9 mouse cellular contexts compared by ENCODE assay signal in the genomic region with DNA sequence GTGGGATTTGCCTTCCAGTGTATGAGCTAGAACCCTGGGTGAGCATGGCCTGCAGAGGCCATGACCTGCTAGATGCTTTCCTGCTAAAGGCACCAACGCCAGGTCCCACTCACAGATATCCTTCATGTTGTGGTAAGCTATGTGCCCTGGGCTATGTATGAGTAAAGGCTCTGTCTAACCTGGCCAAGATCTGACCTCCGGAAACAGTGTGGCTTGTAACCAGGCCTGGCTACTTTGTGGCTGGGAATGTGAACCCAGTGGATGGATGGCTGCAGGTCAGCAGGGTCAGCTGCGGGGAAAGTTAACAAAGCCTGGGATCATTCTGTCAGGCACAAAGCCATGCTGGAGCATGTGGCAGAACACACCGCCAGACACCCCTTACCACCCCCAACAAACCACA. TPM values are rescaled to one million over a fixed set of nuclear protein-coding genes. Genes with fewer than 3 reads are reported as not detected.
DNase-seq lines count a peak whose midpoint lies in the region; ATAC-seq and TF ChIP-seq lines count a peak whose summit lies in the region.
"Had no signal": no experiment of that assay in that cellular context is flagged by ENCODE, and none has a peak within 500 bp of the region (broad histone marks: within the 10 kb centered on the region; RNA-seq: fewer than 3 reads in every experiment).

No protein-coding gene starts in this region.

- 0 out of 2 replicates have a peak overlapping the region, but pooled peaks have one; percentile 24 for H3K27ac ChIP-seq in kidney, embryonic 14.5 days (ENCODE audit: low read depth, low read length)
- H3K27ac ChIP-seq in kidney, adult 2 months (ENCODE audit: insufficient read depth, low read depth, low read length): no peak overlapping the region
- H3K27ac ChIP-seq in hindbrain, embryonic 12.5 days: peak overlapping the region; percentile 80
- H3K27ac ChIP-seq in midbrain, embryonic 16.5 days (ENCODE audit: low read length): peak overlapping the region; percentile 58; the same call in 1 of the 2 replicates

- 33% methylated on average over 4 of the region's 4 CpGs for whole genome bisulfite sequencing in kidney, embryonic 14.5 days
- WGBS in kidney, adult 2 months: 36% methylated on average over 4 of the region's 4 CpGs
- WGBS in hindbrain, embryonic 12.5 days: 14% methylated on average over 4 of the region's 4 CpGs
- 23% methylated on average over 4 of the region's 4 CpGs for WGBS in midbrain, embryonic 16.5 days

- no peak overlapping the region for H3K4me3 ChIP-seq in kidney, embryonic 14.5 days (ENCODE audit: low read length)
- no peak overlapping the region for H3K4me3 ChIP-seq in kidney, adult 2 months (ENCODE audit: insufficient read depth, low read depth, low read length)
- H3K4me3 ChIP-seq in hindbrain, embryonic 12.5 days: no peak overlapping the region
- no peak overlapping the region for H3K4me3 ChIP-seq in midbrain, embryonic 16.5 days (ENCODE audit: low read depth, low read length)
- H3K4me3 ChIP-seq: myocyte had no signal

- H3K4me2 ChIP-seq in kidney, embryonic 14.5 days (replicated peaks; ENCODE audit: low read depth, low read length): no peak overlapping the region
- no peak overlapping the region for H3K4me2 ChIP-seq in hindbrain, embryonic 12.5 days (replicated peaks)
- no peak overlapping the region for H3K4me2 ChIP-seq in midbrain, embryonic 16.5 days (ENCODE audit: low read length)

- no peaks in the 10 kb centered on the region for H3K27me3 ChIP-seq in kidney, embryonic 14.5 days (ENCODE audit: control insufficient read depth, insufficient read depth, low read length)
- no peaks in the 10 kb centered on the region for H3K27me3 ChIP-seq in kidney, adult 2 months (replicated peaks; ENCODE audit: control insufficient read depth, insufficient read depth, low read length)
- no peaks in the 10 kb centered on the region for H3K27me3 ChIP-seq in hindbrain, embryonic 12.5 days
- no peaks in the 10 kb centered on the region for H3K27me3 ChIP-seq in midbrain, embryonic 16.5 days (ENCODE audit: control insufficient read depth, insufficient read depth, low read depth, low read length)

- no peak for ATAC-seq in kidney, embryonic 14.5 days (ENCODE audit: low FRiP score, low TSS enrichment)
- ATAC-seq in hindbrain, embryonic 12.5 days (ENCODE audit: low FRiP score): no peak
- no peak for ATAC-seq in midbrain, embryonic 16.5 days

- no peak for TF ChIP-seq POLR2A in kidney, adult 2 months (IDR thresholded peaks at IDR 0.05; ENCODE audit: low read depth, low read length)

- DNase-seq in kidney, adult 2 months: no peak
- DNase-seq in embryo, embryonic 10.5 days (ENCODE audit: low spot score): peak; percentile 79
- no peak for DNase-seq in thymus, postnatal 14 days
- no peak for DNase-seq in cerebellum, postnatal 25 days
- DNase-seq: right cerebral cortex, postnatal 4 days had no signal

- no peak for TF ChIP-seq CTCF in kidney, adult 2 months (conservative IDR thresholded peaks at IDR 0.05; ENCODE audit: insufficient read depth, insufficient read length, low read depth, low read length)

- H3K4me1 ChIP-seq in kidney, embryonic 14.5 days (ENCODE audit: control insufficient read depth, insufficient read depth, low read length): peaks cover 19% of the 10 kb centered on the region
- H3K4me1 ChIP-seq in kidney, adult 2 months (ENCODE audit: control insufficient read depth, insufficient read depth, low read length): peaks cover 13% of the 10 kb centered on the region; the same call in 1 of the 2 replicates
- peaks cover 28% of the 10 kb centered on the region for H3K4me1 ChIP-seq in hindbrain, embryonic 12.5 days
- peaks cover 10% of the 10 kb centered on the region for H3K4me1 ChIP-seq in midbrain, embryonic 16.5 days (ENCODE audit: control insufficient read depth, insufficient read depth, low read length)

- peaks cover 51% of the 10 kb centered on the region for H3K36me3 ChIP-seq in kidney, embryonic 14.5 days (ENCODE audit: control insufficient read depth, insufficient read depth, low read length)
- no peaks in the 10 kb centered on the region for H3K36me3 ChIP-seq in kidney, adult 2 months (ENCODE audit: control insufficient read depth, insufficient read depth, low read length)
- peaks cover 48% of the 10 kb centered on the region for H3K36me3 ChIP-seq in hindbrain, embryonic 12.5 days
- H3K36me3 ChIP-seq in midbrain, embryonic 16.5 days (ENCODE audit: control insufficient read depth, insufficient read depth, low read length): peaks cover 19% of the 10 kb centered on the region

- peak overlapping the region; percentile 8; the same call in 1 of the 2 replicates for H3K9ac ChIP-seq in kidney, embryonic 14.5 days (ENCODE audit: low read depth, low read length)
- peak overlapping the region; percentile 51 for H3K9ac ChIP-seq in hindbrain, embryonic 12.5 days
- peak overlapping the region; percentile 42; the same call in 1 of the 2 replicates for H3K9ac ChIP-seq in midbrain, embryonic 16.5 days (ENCODE audit: low read depth, low read length)

- no peaks in the 10 kb centered on the region for H3K9me3 ChIP-seq in kidney, embryonic 14.5 days (ENCODE audit: control insufficient read depth, low read length)
- no peaks in the 10 kb centered on the region for H3K9me3 ChIP-seq in hindbrain, embryonic 12.5 days (replicated peaks)
- H3K9me3 ChIP-seq in midbrain, embryonic 16.5 days (replicated peaks; ENCODE audit: control insufficient read depth, low read length, poor library complexity, severe bottlenecking): no peaks in the 10 kb centered on the region

RNA-seq across cellular contexts. Expression of gene Wfikkn1, which starts 1.0 kb away (rescaled TPM):
- 0.99 and 1.2 TPM in 2 replicates for polyA plus RNA-seq in kidney, embryonic 14.5 days (2014; fragmentation: Nextera tagmentation; extraction: Ambion mirVana)
- polyA plus RNA-seq in kidney, adult 2 months (2012; rRNA removed): 0.31 and 0.42 TPM in 2 replicates
- 0.29 and 0.90 TPM in 2 replicates for polyA plus RNA-seq in hindbrain, embryonic 12.5 days (2016; fragmentation: Nextera tagmentation; extraction: Ambion mirVana)
- polyA plus RNA-seq in midbrain, embryonic 16.5 days (2015; fragmentation: Nextera tagmentation; extraction: Ambion mirVana): 0.45 and 0.52 TPM in 2 replicates

RNA-seq across cellular contexts. Expression of gene Mettl26, which starts 6.8 kb away (rescaled TPM):
- polyA plus RNA-seq in kidney, embryonic 14.5 days (2014; fragmentation: Nextera tagmentation; extraction: Ambion mirVana): 83.9 and 85.3 TPM in 2 replicates
- 509 and 656 TPM in 2 replicates for polyA plus RNA-seq in kidney, adult 2 months (2012; rRNA removed)
- polyA plus RNA-seq in hindbrain, embryonic 12.5 days (2016; fragmentation: Nextera tagmentation; extraction: Ambion mirVana): 48.7 and 53.2 TPM in 2 replicates
- 62.2 and 63.5 TPM in 2 replicates for polyA plus RNA-seq in midbrain, embryonic 16.5 days (2015; fragmentation: Nextera tagmentation; extraction: Ambion mirVana)

RNA-seq across cellular contexts. Expression of gene Mcrip2, which starts 13.1 kb away (rescaled TPM):
- polyA plus RNA-seq in kidney, embryonic 14.5 days (2014; fragmentation: Nextera tagmentation; extraction: Ambion mirVana): 40.0 and 41.4 TPM in 2 replicates
- polyA plus RNA-seq in kidney, adult 2 months (2012; rRNA removed): 258 and 286 TPM in 2 replicates
- polyA plus RNA-seq in hindbrain, embryonic 12.5 days (2016; fragmentation: Nextera tagmentation; extraction: Ambion mirVana): 6.2 and 6.3 TPM in 2 replicates
- polyA plus RNA-seq in midbrain, embryonic 16.5 days (2015; fragmentation: Nextera tagmentation; extraction: Ambion mirVana): 18.0 and 25.3 TPM in 2 replicates

RNA-seq across cellular contexts. Expression of gene Wdr90, which starts 20.4 kb away (rescaled TPM):
- 21.4 and 27.5 TPM in 2 replicates for polyA plus RNA-seq in kidney, embryonic 14.5 days (2014; fragmentation: Nextera tagmentation; extraction: Ambion mirVana)
- 23.8 and 25.5 TPM in 2 replicates for polyA plus RNA-seq in kidney, adult 2 months (2012; rRNA removed)
- polyA plus RNA-seq in hindbrain, embryonic 12.5 days (2016; fragmentation: Nextera tagmentation; extraction: Ambion mirVana): 30.0 and 31.2 TPM in 2 replicates
- polyA plus RNA-seq in midbrain, embryonic 16.5 days (2015; fragmentation: Nextera tagmentation; extraction: Ambion mirVana): 18.5 and 21.6 TPM in 2 replicates

RNA-seq across cellular contexts. Expression of gene Rhot2, which starts 37.0 kb away (rescaled TPM):
- 13.0 and 21.7 TPM in 2 replicates for polyA plus RNA-seq in kidney, embryonic 14.5 days (2014; fragmentation: Nextera tagmentation; extraction: Ambion mirVana)
- 133 and 147 TPM in 2 replicates for polyA plus RNA-seq in kidney, adult 2 months (2012; rRNA removed)
- 18.5 and 19.4 TPM in 2 replicates for polyA plus RNA-seq in hindbrain, embryonic 12.5 days (2016; fragmentation: Nextera tagmentation; extraction: Ambion mirVana)
- polyA plus RNA-seq in midbrain, embryonic 16.5 days (2015; fragmentation: Nextera tagmentation; extraction: Ambion mirVana): 15.2 and 16.7 TPM in 2 replicates
